Mouse (Mus musculus) cortical plate, adult 2 months (tissue): ENCODE results near the gene 2210011C24Rik.

Experiments used
- CTCF ChIP-seq: fragments of 200-500 bp; IDR thresholded peaks from 2 replicates; pipeline ENCODE4 v1.5.1; 2011; ENCODE audit warnings: mild to moderate bottlenecking, control low read depth, low read length; ENCODE audit not compliant: insufficient read depth; ENCODE audit errors: extremely low read depth
- POLR2A ChIP-seq: fragments of 200-500 bp; IDR thresholded peaks from 2 replicates; pipeline ENCODE4 v1.6.1; 2011; ENCODE audit warnings: mild to moderate bottlenecking, low read length, control low read depth; ENCODE audit not compliant: insufficient read depth; ENCODE audit errors: extremely low read depth

DNA sequence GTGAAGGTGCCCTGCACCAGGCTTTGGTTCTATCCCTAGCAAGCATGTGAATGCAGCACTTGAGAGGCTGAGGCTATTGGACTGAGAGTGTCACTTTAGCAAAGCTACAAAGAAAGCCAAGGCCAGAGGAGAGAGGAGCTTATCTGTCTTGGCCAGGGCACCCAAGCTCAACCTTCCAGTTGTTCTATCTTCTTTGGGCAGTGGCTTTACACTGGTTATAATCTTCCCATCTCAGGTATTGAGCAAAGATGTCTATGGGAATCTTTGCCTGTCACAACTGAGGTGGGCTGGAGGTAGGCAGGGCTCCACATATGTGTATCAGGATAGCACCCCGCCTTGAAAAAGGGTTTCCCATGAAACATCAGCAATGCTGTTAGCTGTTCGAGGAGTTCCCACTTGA, 48.3 kb upstream of the 2210011C24Rik start:
- TF ChIP-seq CTCF: no peak
- no peak for TF ChIP-seq POLR2A
